ENCODE assay signal across 8 mouse cellular contexts in genomic region chr5:75574151-75574851, GRCm38 (mm10). TPM values are rescaled to one million over a fixed set of nuclear protein-coding genes. Genes with fewer than 3 reads are reported as not detected.
DNase-seq lines count a peak whose midpoint lies in the region; ATAC-seq and TF ChIP-seq lines count a peak whose summit lies in the region.

No protein-coding gene starts in this region.

- no peaks in the 10 kb centered on the region for H3K9me3 ChIP-seq in heart, embryonic 15.5 days (replicated peaks)
- H3K9me3 ChIP-seq in ES-E14 (ENCODE audit: control insufficient read depth, insufficient read depth, low read depth, low read length) = no peaks in the 10 kb centered on the region
- H3K9me3 ChIP-seq in forebrain, embryonic 14.5 days (replicated peaks; ENCODE audit: control insufficient read depth, low read length) = no peaks in the 10 kb centered on the region
- H3K9me3 ChIP-seq in liver, embryonic 14.5 days (ENCODE audit: control insufficient read depth, low read length) = no peaks in the 10 kb centered on the region

- peaks cover 37% of the 10 kb centered on the region for H3K27me3 ChIP-seq in heart, embryonic 15.5 days
- H3K27me3 ChIP-seq in forebrain, embryonic 14.5 days (replicated peaks; ENCODE audit: control insufficient read depth, insufficient read depth, low read length) = peaks cover 5% of the 10 kb centered on the region; the same call in 1 of the 2 replicates
- peaks cover 3% of the 10 kb centered on the region; the same call in 1 of the 2 replicates for H3K27me3 ChIP-seq in liver, embryonic 14.5 days (ENCODE audit: control insufficient read depth, insufficient read depth, low read length)

- DNase-seq in heart, postnatal 14 days = no peak
- peak; percentile 47 for DNase-seq in ES-E14 (ENCODE audit: low read depth, low spot score)
- DNase-seq in forebrain, embryonic 14.5 days (ENCODE audit: low spot score) = no peak
- no peak for DNase-seq in liver, embryonic 14.5 days (ENCODE audit: low read depth in 3 of 3, low spot score in 3 of 3)
- DNase-seq in left cerebral cortex, postnatal 36 days (ENCODE audit: low spot score in 2 of 2) = no peak
- no peak for DNase-seq in right cerebral cortex, postnatal 10 days (ENCODE audit: low spot score in 2 of 2)

- TF ChIP-seq EP300 in liver, embryonic 14.5 days (IDR thresholded peaks at IDR 0.05; ENCODE audit: low read depth) = no peak

- peaks cover 25% of the 10 kb centered on the region for H3K4me1 ChIP-seq in heart, embryonic 15.5 days (replicated peaks)
- H3K4me1 ChIP-seq in ES-E14 (ENCODE audit: control insufficient read depth in 2 of 2, insufficient read depth in 2 of 2, low read length in 2 of 2, poor library complexity in 1 of 2) = peaks cover 0 to 4% of the 10 kb centered on the region in 2 experiments; a peak in 1 of 4 replicates
- peaks cover 3% of the 10 kb centered on the region for H3K4me1 ChIP-seq in forebrain, embryonic 14.5 days (ENCODE audit: control insufficient read depth, insufficient read depth, low read length)
- peaks cover 8 to 13% of the 10 kb centered on the region in 2 experiments for H3K4me1 ChIP-seq in liver, embryonic 14.5 days (replicated peaks; ENCODE audit: control insufficient read depth in 2 of 2, insufficient read depth in 2 of 2, low read length in 1 of 2)

- no peak for TF ChIP-seq CTCF in liver, embryonic 14.5 days (IDR thresholded peaks at IDR 0.05; ENCODE audit: low read depth)

- WGBS in heart, embryonic 15.5 days = 6% methylated on average over 27 of the region's 27 CpGs
- 3% methylated on average over 27 of the region's 27 CpGs for WGBS in forebrain, embryonic 14.5 days
- 4% methylated on average over 27 of the region's 27 CpGs for WGBS in liver, embryonic 14.5 days (ENCODE audit: insufficient replicate concordance)

- no peak for ATAC-seq in heart, embryonic 15.5 days (replicated peaks; ENCODE audit: insufficient number of reproducible peaks, insufficient read depth, low FRiP score, low read depth)
- ATAC-seq in forebrain, embryonic 14.5 days = no peak; the same call in none of the 2 replicates
- ATAC-seq in liver, embryonic 14.5 days (ENCODE audit: insufficient read depth) = no peak
- no peak for ATAC-seq in CD4-positive, CD25-positive, alpha-beta regulatory T cell, adult 4 months

- H3K36me3 ChIP-seq in heart, embryonic 15.5 days = no peaks in the 10 kb centered on the region
- H3K36me3 ChIP-seq in ES-E14 (ENCODE audit: control insufficient read depth, insufficient read depth, low read length, poor library complexity, severe bottlenecking) = no peaks in the 10 kb centered on the region
- no peaks in the 10 kb centered on the region for H3K36me3 ChIP-seq in forebrain, embryonic 14.5 days (ENCODE audit: control insufficient read depth, insufficient read depth, low read length)
- H3K36me3 ChIP-seq in liver, embryonic 14.5 days (replicated peaks; ENCODE audit: control insufficient read depth, insufficient read depth, low read depth) = no peaks in the 10 kb centered on the region

- in situ Hi-C loops in ES-E14 (cut with MboI; ENCODE audit: low sequenced_read_pairs in 2 of 2, unreplicated experiment in 2 of 2) = no loop called here

- H3K9ac ChIP-seq in heart, embryonic 15.5 days = peak overlapping the region; percentile 67
- H3K9ac ChIP-seq in ES-E14 (ENCODE audit: insufficient read depth, low read depth, low read length, poor library complexity, severe bottlenecking) = peak overlapping the region; percentile 72
- peak overlapping the region; percentile 82 for H3K9ac ChIP-seq in forebrain, embryonic 14.5 days (ENCODE audit: low read length)
- peak overlapping the region; percentile 45; the same call in 1 of the 2 replicates for H3K9ac ChIP-seq in liver, embryonic 14.5 days (replicated peaks)

- intact Hi-C loops in heart, postnatal 14 days (cut with DNase I) = loop anchor here (10.0 kb wide), 1 partner anchor 360 kb away; no protein-coding TSS in a partner anchor
- intact Hi-C loops in left cerebral cortex, postnatal 36 days (cut with DNase I) = no loop called here

- peak overlapping the region; percentile 100 for H3K4me2 ChIP-seq in heart, embryonic 15.5 days
- peak overlapping the region; percentile 98 for H3K4me2 ChIP-seq in forebrain, embryonic 14.5 days (ENCODE audit: low read length)
- peak overlapping the region; percentile 85 for H3K4me2 ChIP-seq in liver, embryonic 14.5 days (ENCODE audit: low read depth)

- H3K27ac ChIP-seq in heart, embryonic 15.5 days = no peak overlapping the region
- no peak overlapping the region for H3K27ac ChIP-seq in ES-E14 (ENCODE audit: insufficient read depth, low read depth, low read length, poor library complexity, severe bottlenecking)
- no peak overlapping the region for H3K27ac ChIP-seq in forebrain, embryonic 14.5 days (ENCODE audit: low read depth, low read length)
- H3K27ac ChIP-seq in liver, embryonic 14.5 days = no peak overlapping the region

- H3K4me3 ChIP-seq in heart, embryonic 15.5 days = peak overlapping the region; percentile 75
- peak overlapping the region; percentile 70 to 85 for H3K4me3 ChIP-seq in ES-E14 (ENCODE audit: insufficient read depth in 1 of 2, low read depth in 1 of 2, low read length in 2 of 2, poor library complexity in 1 of 2, severe bottlenecking in 1 of 2)
- H3K4me3 ChIP-seq in forebrain, embryonic 14.5 days (ENCODE audit: low read depth, low read length) = peak overlapping the region; percentile 68
- peak overlapping the region; percentile 12 to 59 for H3K4me3 ChIP-seq in liver, embryonic 14.5 days (ENCODE audit: insufficient read depth in 1 of 2, low read depth in 2 of 2, low read length in 2 of 2)

TF ChIP-seq in ES-E14, 5 proteins besides CTCF, POLR2A, EP300 and RAD21:
- no peak for TF ChIP-seq ZC3H11A (IDR thresholded peaks at IDR 0.05; ENCODE audit: borderline replicate concordance, low read depth, low read length)
- no peak for TF ChIP-seq ZNF384 (IDR thresholded peaks at IDR 0.05; ENCODE audit: low read depth, low read length)
- no peak for TF ChIP-seq MAFK (IDR thresholded peaks at IDR 0.05; ENCODE audit: insufficient read depth, low read depth, low read length)
- TF ChIP-seq HCFC1 (IDR thresholded peaks at IDR 0.05; ENCODE audit: borderline replicate concordance, insufficient read depth, low read length) = no peak
- TF ChIP-seq CHD2 (IDR thresholded peaks at IDR 0.05; ENCODE audit: low read depth, low read length) = no peak

RNA-seq across cellular contexts. Expression of gene Kit, which starts 0.4 kb away (rescaled TPM):
- 9.3 and 14.8 TPM in 2 replicates for polyA plus RNA-seq in heart, embryonic 15.5 days (2015; fragmentation: Nextera tagmentation; extraction: Ambion mirVana)
- total RNA-seq in heart, postnatal 14 days (2021) = 1 to 10 TPM; 4.5 to 6.8 TPM
- 37.3 and 66.4 TPM in 2 replicates for total RNA-seq in ES-E14 (2012; rRNA removed)
- polyA plus RNA-seq in forebrain, embryonic 14.5 days (2014; fragmentation: Nextera tagmentation; extraction: Ambion mirVana) = 27.0 and 32.6 TPM in 2 replicates
- 9.1 and 11.0 TPM in 2 replicates for polyA plus RNA-seq in liver, embryonic 14.5 days (2012; rRNA removed)
- 12.4 and 13.4 TPM in 2 replicates for polyA plus RNA-seq in liver, embryonic 14.5 days (2014; fragmentation: Nextera tagmentation; extraction: Ambion mirVana)
- polyA plus RNA-seq in CD4-positive, CD25-positive, alpha-beta regulatory T cell, adult 4 months (2017; shearing (Covaris generic)) = 1 to 10 TPM in 1 of 2 experiments, under 1 TPM in 1; 0.50 to 1.8 TPM
- total RNA-seq in left cerebral cortex, postnatal 36 days (2021) = 10 to 100 TPM; 28.3 to 29.7 TPM
